Mouse (Mus musculus): ENCODE measurements at regions not wholly inside any gene's neighbourhood (a gene's known extent, or its start where the extent isn't known, plus 50 kb on each side); places are given as distances from the start of the nearest gene placed in this dataset.

GRCm38 (mm10) chr3:41467857-41468256, 87.7 kb upstream of the Jade1 start:
- no peaks in the 10 kb centered on the region for H3K36me3 ChIP-seq (replicated peaks)
- WGBS, result 84% methylated on average over 1 of the region's 1 CpGs
- no peak overlapping the region for H3K4me3 ChIP-seq (replicated peaks)
- no peak overlapping the region for H3K4me2 ChIP-seq
- no peak overlapping the region for H3K9ac ChIP-seq
- H3K9me3 ChIP-seq, result no peaks in the 10 kb centered on the region
- ATAC-seq (ENCODE audit: low FRiP score), result no peak
- H3K27me3 ChIP-seq, result no peaks in the 10 kb centered on the region
- H3K27ac ChIP-seq, result no peak overlapping the region
- H3K4me1 ChIP-seq, result no peaks in the 10 kb centered on the region

DNA sequence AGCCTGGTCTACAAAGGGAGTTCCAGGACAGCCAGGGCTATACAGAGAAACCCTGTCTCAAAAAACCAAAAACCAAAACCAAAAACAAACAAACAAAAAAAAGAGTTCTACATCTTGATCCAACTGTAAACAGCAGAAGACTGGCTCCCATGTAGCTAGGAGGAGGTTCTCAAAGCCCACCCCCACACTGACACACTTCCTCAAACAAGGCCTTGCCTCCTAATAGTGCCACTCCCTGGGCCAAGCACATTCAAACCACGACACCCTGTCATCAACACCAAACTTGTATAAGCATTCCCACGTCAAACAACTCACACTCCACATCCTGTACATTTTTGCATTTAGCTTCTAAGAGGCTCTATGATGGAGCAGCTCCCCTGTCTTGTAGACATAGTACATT, 89.6 kb upstream of the Jade1 start:
- WGBS, result 88% methylated on average over 2 of the region's 2 CpGs
- Histone ChIP-seq H3K9ac (no peak overlapping the region), H3K36me3 (replicated peaks) (no peaks in the 10 kb centered on the region), H3K27ac (no peak overlapping the region), H3K27me3 (no peaks in the 10 kb centered on the region), H3K4me3 (replicated peaks) (no peak overlapping the region), H3K4me1 (no peaks in the 10 kb centered on the region), H3K4me2 (no peak overlapping the region), H3K9me3 (no peaks in the 10 kb centered on the region)
- ATAC-seq (ENCODE audit: low FRiP score), result no peak

DNA sequence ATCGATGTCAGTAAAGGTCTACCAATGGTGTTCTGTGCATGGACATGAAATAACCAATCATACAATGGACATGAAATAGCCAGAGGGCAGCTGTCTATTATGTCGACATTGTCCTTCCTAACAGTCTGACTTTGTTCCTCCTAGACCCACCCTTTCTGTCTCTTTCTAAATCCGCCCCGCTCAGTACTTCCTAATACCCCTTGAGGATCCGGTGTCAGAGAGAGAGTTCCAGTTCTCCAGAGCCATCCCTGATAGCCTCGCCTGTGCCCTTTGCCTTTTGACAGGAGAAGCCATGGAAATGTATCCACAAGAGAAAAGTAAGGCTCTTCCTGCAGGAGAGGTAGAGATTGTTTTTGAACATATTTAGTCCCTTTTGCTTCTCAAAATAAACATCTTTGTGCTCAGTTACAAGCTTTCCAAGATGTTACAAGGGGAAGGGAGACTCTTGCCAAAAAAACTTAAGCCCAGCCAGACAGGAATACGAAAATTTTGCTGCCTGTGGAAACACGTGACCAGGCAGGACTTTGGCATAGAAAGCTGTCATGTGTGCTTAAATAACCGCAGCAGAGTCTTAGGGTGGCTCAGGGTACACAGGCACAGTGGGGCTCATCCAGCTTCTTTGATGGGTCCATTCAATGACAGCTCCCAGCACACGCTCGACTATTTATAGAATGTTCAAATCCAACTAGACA, 92.4 kb upstream of the Jade1 start:
- H3K27ac ChIP-seq, result no peak overlapping the region
- H3K4me1 ChIP-seq, result no peaks in the 10 kb centered on the region
- no peak for ATAC-seq (ENCODE audit: low FRiP score)
- H3K4me2 ChIP-seq, result no peak overlapping the region
- no peaks in the 10 kb centered on the region for H3K36me3 ChIP-seq (replicated peaks)
- no peak overlapping the region for H3K9ac ChIP-seq
- H3K4me3 ChIP-seq (replicated peaks), result no peak overlapping the region
- H3K9me3 ChIP-seq, result no peaks in the 10 kb centered on the region
- 86% methylated on average over 11 of the region's 11 CpGs for WGBS
- no peaks in the 10 kb centered on the region for H3K27me3 ChIP-seq

GRCm38 (mm10) chr3:41460131-41460530, 95.4 kb upstream of the Jade1 start:
- ATAC-seq (ENCODE audit: low FRiP score), result no peak
- 76% methylated on average over 4 of the region's 4 CpGs for WGBS
- H3K9me3 ChIP-seq, result no peaks in the 10 kb centered on the region
- no peak overlapping the region for H3K4me3 ChIP-seq (replicated peaks)
- no peak overlapping the region for H3K27ac ChIP-seq
- H3K27me3 ChIP-seq, result no peaks in the 10 kb centered on the region
- no peaks in the 10 kb centered on the region for H3K4me1 ChIP-seq
- no peak overlapping the region for H3K9ac ChIP-seq
- H3K4me2 ChIP-seq, result no peak overlapping the region
- no peaks in the 10 kb centered on the region for H3K36me3 ChIP-seq (replicated peaks)

- no peaks in the 10 kb centered on the region for H3K9me3 ChIP-seq
- 96% methylated on average over 6 of the region's 6 CpGs for WGBS
- no peak overlapping the region for H3K4me2 ChIP-seq
- no peak for ATAC-seq (ENCODE audit: low FRiP score)
- H3K4me1 ChIP-seq, result no peaks in the 10 kb centered on the region
- H3K27me3 ChIP-seq, result no peaks in the 10 kb centered on the region
- H3K9ac ChIP-seq, result no peak overlapping the region
- no peak overlapping the region for H3K4me3 ChIP-seq (replicated peaks)
- no peak overlapping the region for H3K27ac ChIP-seq
- H3K36me3 ChIP-seq (replicated peaks), result no peaks in the 10 kb centered on the region
Measured at GRCm38 (mm10) chr3:41458156-41458555, 97.4 kb upstream of the Jade1 start.

GRCm38 (mm10) chr3:41453525-41453924, 102.0 kb upstream of the Jade1 start:
- Histone ChIP-seq H3K27ac (no peak overlapping the region), H3K27me3 (no peaks in the 10 kb centered on the region), H3K9ac (no peak overlapping the region), H3K4me1 (no peaks in the 10 kb centered on the region), H3K9me3 (no peaks in the 10 kb centered on the region), H3K4me3 (replicated peaks) (no peak overlapping the region), H3K36me3 (replicated peaks) (no peaks in the 10 kb centered on the region), H3K4me2 (no peak overlapping the region)
- 80% methylated on average over 3 of the region's 3 CpGs for WGBS
- no peak for ATAC-seq (ENCODE audit: low FRiP score)

DNA sequence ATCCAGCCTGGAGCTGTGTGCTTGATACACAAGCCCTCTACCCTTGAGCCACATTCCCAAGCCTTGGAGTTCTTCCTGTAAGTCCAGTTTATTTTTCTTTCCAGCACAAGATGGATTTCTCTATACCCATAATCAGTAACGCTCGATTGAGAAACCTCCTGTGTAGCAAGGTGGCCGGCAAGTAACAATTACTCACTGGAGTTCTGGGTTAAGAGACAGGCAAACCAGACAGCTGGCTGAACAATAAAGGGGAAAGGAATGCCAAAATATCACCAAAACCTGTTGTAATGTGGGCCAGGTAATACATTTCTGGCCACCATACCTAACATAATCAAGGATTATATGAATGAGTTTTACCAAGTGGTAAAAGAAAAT, 102.8 kb upstream of the Jade1 start:
- no peak for ATAC-seq (ENCODE audit: low FRiP score)
- WGBS, result 76% methylated on average over 3 of the region's 3 CpGs
- Histone ChIP-seq H3K4me3 (replicated peaks) (no peak overlapping the region), H3K27me3 (no peaks in the 10 kb centered on the region), H3K36me3 (replicated peaks) (no peaks in the 10 kb centered on the region), H3K27ac (no peak overlapping the region), H3K4me1 (no peaks in the 10 kb centered on the region), H3K4me2 (no peak overlapping the region), H3K9ac (no peak overlapping the region), H3K9me3 (no peaks in the 10 kb centered on the region)

DNA sequence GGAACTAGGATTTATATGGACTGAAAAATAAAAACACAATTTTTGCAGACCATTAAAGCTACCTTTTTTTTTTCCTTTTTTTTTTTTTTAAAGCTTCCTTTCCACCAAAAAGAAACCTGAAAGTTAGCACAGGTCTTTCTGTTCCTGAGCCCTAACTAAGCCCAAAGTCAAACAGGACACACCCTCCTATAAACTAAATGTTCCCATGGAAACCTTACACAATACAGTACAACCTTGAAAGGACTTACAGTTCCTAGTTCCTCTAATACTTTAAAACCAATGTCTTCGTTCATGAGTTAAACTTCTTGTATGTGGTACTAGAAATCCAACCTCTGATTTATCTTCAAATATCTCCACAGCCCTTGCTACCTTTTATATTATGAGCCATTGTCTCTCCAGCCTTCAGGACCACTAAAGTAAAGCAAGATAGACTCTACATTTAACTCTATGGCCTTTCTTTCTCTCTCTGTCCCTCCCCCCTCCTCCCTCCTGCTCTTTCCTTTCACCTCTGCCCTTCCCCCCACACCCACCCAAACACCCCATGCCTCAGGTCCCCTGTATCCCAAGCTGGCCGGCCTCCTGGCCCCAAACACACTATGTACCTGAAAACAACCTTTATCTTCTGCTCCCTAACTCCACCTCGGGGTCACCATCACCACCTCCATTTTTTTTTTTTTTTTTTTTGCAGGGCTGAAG, 103.4 kb upstream of the Jade1 start:
- H3K9me3 ChIP-seq, result no peaks in the 10 kb centered on the region
- H3K4me2 ChIP-seq, result no peak overlapping the region
- H3K9ac ChIP-seq, result no peak overlapping the region
- H3K27me3 ChIP-seq, result no peaks in the 10 kb centered on the region
- H3K36me3 ChIP-seq (replicated peaks), result no peaks in the 10 kb centered on the region
- no peak overlapping the region for H3K27ac ChIP-seq
- H3K4me3 ChIP-seq (replicated peaks), result no peak overlapping the region
- WGBS, result 79% methylated on average over 3 of the region's 3 CpGs
- no peaks in the 10 kb centered on the region for H3K4me1 ChIP-seq
- ATAC-seq (ENCODE audit: low FRiP score), result no peak

- H3K9me3 ChIP-seq, result no peaks in the 10 kb centered on the region
- no peak overlapping the region for H3K4me2 ChIP-seq
- ATAC-seq (ENCODE audit: low FRiP score), result no peak
- H3K4me1 ChIP-seq, result no peaks in the 10 kb centered on the region
- no peak overlapping the region for H3K27ac ChIP-seq
- H3K27me3 ChIP-seq, result no peaks in the 10 kb centered on the region
- no peak overlapping the region for H3K4me3 ChIP-seq (replicated peaks)
- WGBS, result 82% methylated on average over 1 of the region's 1 CpGs
- H3K9ac ChIP-seq, result no peak overlapping the region
- no peaks in the 10 kb centered on the region for H3K36me3 ChIP-seq (replicated peaks)
Measured at GRCm38 (mm10) chr3:41450696-41451095, 104.8 kb upstream of the Jade1 start.

DNA sequence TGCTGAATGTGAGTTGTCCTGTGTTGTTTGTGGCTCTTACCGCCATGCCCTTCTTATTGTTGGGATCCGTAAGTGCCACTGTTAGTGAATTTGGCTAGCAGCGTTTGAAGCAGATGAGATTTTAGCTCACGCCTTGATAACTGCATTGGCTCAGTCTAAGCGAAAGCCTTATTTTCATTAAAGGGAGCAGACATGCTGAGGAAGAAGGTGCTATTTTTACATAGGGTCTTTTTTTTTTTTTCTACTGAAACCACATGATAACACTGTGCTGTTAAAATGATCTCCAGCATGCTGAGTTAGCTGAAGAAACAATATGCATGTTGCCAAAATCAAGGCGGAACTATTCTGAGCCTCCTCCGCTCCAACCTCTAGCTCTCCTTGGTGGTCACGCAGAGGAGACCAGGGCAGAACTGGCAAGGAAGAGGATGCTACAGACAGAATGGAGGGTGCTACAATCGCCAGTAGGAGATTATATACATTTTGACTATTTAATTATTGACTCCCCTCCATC, 111.2 kb upstream of the Jade1 start:
- WGBS, result 88% methylated on average over 9 of the region's 9 CpGs
- H3K4me3 ChIP-seq (replicated peaks), result no peak overlapping the region
- ATAC-seq (ENCODE audit: low FRiP score), result no peak

DNA sequence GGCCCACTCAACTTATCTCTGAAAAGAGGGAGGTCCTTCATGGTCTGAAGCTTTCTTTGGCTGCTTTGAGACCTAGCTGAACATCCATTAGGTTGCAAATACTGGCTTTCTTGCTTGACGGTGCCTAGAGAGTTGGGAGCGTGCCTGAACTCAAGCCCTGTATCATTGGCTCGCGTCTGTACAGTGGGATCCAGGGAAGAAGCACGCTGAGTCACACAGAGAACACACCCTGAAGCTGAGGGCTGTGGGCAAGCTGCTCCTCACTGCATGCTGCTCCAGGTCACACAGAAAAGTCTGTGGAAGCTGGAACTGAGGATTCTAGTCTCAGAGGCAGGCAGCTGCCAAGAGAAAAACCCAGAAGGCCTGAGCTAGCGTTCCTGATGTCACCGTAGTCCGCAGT, 119.3 kb upstream of the Jade1 start:
- Histone ChIP-seq H3K4me2 (no peak overlapping the region), H3K36me3 (replicated peaks) (no peaks in the 10 kb centered on the region), H3K4me1 (no peaks in the 10 kb centered on the region), H3K4me3 (replicated peaks) (no peak overlapping the region), H3K9ac (no peak overlapping the region), H3K27ac (no peak overlapping the region), H3K27me3 (no peaks in the 10 kb centered on the region), H3K9me3 (no peaks in the 10 kb centered on the region)
- WGBS, result 96% methylated on average over 8 of the region's 8 CpGs
- no peak for ATAC-seq (ENCODE audit: low FRiP score)

More for the DNA sequence above, 111.2 kb upstream of the Jade1 start:
- no peaks in the 10 kb centered on the region for H3K27me3 ChIP-seq
- no peak overlapping the region for H3K4me2 ChIP-seq
- H3K27ac ChIP-seq, result no peak overlapping the region
- H3K9ac ChIP-seq, result no peak overlapping the region
- H3K4me1 ChIP-seq, result no peaks in the 10 kb centered on the region
- no peaks in the 10 kb centered on the region for H3K36me3 ChIP-seq (replicated peaks)
- no peaks in the 10 kb centered on the region for H3K9me3 ChIP-seq

GRCm38 (mm10) chr3:41433106-41433505, 122.4 kb upstream of the Jade1 start:
- no peaks in the 10 kb centered on the region for H3K27me3 ChIP-seq
- H3K9me3 ChIP-seq, result no peaks in the 10 kb centered on the region
- ATAC-seq (ENCODE audit: low FRiP score), result no peak
- no peaks in the 10 kb centered on the region for H3K36me3 ChIP-seq (replicated peaks)
- H3K27ac ChIP-seq, result no peak overlapping the region
- no peaks in the 10 kb centered on the region; the same call in 1 of the 2 replicates for H3K4me1 ChIP-seq
- WGBS, result 83% methylated on average over 3 of the region's 3 CpGs
- H3K9ac ChIP-seq, result no peak overlapping the region
- no peak overlapping the region for H3K4me3 ChIP-seq (replicated peaks)
- H3K4me2 ChIP-seq, result no peak overlapping the region

DNA sequence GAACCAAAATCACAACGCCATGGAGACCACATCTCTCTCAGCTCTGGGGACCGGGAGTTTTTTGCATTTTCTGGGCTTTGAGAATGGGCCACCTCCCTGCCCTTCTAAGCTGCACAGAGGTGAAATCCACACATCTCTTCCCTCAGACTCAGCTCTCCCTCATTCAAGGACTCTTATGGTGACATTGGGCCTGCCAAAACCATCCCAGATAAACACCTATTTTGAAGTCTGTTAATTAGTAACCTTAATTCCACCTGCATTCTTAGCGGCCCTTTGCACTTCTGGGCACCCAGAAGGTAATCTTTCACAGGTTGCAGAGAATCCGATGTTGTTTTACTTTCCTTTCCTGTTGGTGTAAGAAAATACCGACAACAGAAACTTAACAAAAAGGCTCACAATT, 123.2 kb upstream of the Jade1 start:
- Histone ChIP-seq H3K4me3 (replicated peaks) (no peak overlapping the region), H3K4me1 (no peaks in the 10 kb centered on the region; the same call in 1 of the 2 replicates), H3K27ac (no peak overlapping the region), H3K9ac (no peak overlapping the region), H3K36me3 (replicated peaks) (no peaks in the 10 kb centered on the region), H3K9me3 (no peaks in the 10 kb centered on the region), H3K4me2 (no peak overlapping the region), H3K27me3 (no peaks in the 10 kb centered on the region)
- ATAC-seq (ENCODE audit: low FRiP score), result no peak
- WGBS, result 86% methylated on average over 5 of the region's 5 CpGs
